Mouse (Mus musculus) thymus, adult 2 months (tissue): Measurements from ENCODE around the gene Dnal4. TPM values are rescaled to one million over a fixed set of nuclear protein-coding genes. Genes with fewer than 3 reads are reported as not detected.

Source experiments
- DNase-seq: peaks from one replicate; pipeline ENCODE4 v3.0.0; 2021
- H3K27ac ChIP-seq: fragments of 200-500 bp; 2 replicates; pipeline ENCODE4 v1.5.1; 2012; ENCODE audit warnings: low read length, control low read depth; ENCODE audit not compliant: control insufficient read depth, insufficient read depth
- H3K27me3 ChIP-seq: fragments of 200-500 bp; 2 replicates; pipeline ENCODE4 v1.6.1; 2012; ENCODE audit warnings: mild to moderate bottlenecking, low read length, moderate library complexity, mixed read lengths; ENCODE audit not compliant: control insufficient read depth, insufficient read depth
- H3K36me3 ChIP-seq: fragments of 200-500 bp; 2 replicates; pipeline ENCODE4 v1.6.1; 2012; ENCODE audit warnings: mild to moderate bottlenecking, low read length, moderate library complexity; ENCODE audit not compliant: control insufficient read depth, insufficient read depth
- H3K4me1 ChIP-seq: fragments of 200-500 bp; replicated peaks from 2 replicates; pipeline ENCODE4 v1.6.1; 2012; ENCODE audit warnings: low read length; ENCODE audit not compliant: control insufficient read depth, insufficient read depth
- H3K4me3 ChIP-seq: fragments of 200-500 bp; 2 replicates; pipeline ENCODE4 v1.5.1; 2012; ENCODE audit warnings: mild to moderate bottlenecking, low read length, control low read depth, moderate library complexity; ENCODE audit not compliant: control insufficient read depth, insufficient read depth
- CTCF ChIP-seq: fragments of 200-500 bp; IDR thresholded peaks from 2 replicates; pipeline ENCODE4 v1.5.1; 2012; ENCODE audit warnings: mild to moderate bottlenecking, control low read depth, low read length, moderate library complexity, borderline replicate concordance; ENCODE audit not compliant: control insufficient read depth, poor library complexity, insufficient read depth; ENCODE audit errors: extremely low read depth
- POLR2A ChIP-seq: fragments of 200-500 bp; IDR thresholded peaks from 2 replicates; pipeline ENCODE4 v1.6.1; 2012; ENCODE audit warnings: mild to moderate bottlenecking, low read length, control low read depth, moderate library complexity; ENCODE audit not compliant: control insufficient read depth, poor library complexity, insufficient read depth; ENCODE audit errors: extremely low read depth
- WGBS: fragments of 180-500 bp; shearing (Covaris S2); methylation state at CpG from one replicate; pipeline ENCODE4 v1.1.7; 2018; 5-methylcytosine and 5-hydroxymethylcytosine counted together
- polyA plus RNA-seq: library from polyadenylated mRNA; depleted of rRNA; stranded (reverse); fragments of >200 nt; gene quantifications from 2 replicates; pipeline ENCODE4 v1.2.3, GENCODE M21; 2012

Dnal4 gene
- polyA plus RNA-seq, 1 experiment: 51.3 TPM

DNA sequence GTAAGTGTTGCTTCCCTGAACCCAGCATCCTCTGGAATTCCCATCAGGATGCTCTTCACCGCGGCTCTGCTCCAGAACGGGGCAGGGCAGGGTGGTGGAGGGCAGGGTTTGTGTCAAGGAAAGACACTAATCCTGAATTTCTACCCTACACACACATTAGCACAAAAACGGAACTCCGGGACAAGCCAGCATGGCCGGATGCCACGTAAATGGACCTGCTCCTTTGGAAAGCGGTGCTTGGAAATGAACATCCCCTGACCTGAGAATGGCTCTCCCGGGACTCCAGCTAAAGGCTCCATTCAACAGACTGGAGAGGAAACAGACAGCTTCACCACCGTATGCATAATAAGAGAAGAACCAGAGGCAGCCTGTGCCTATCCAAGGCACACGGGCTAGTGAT is 23.1 kb upstream of the Dnal4 start:
- no peak for DNase-seq
- peaks cover 17% of the 10 kb centered on the region for H3K27me3 ChIP-seq
- H3K36me3 ChIP-seq: no peaks in the 10 kb centered on the region
- no peak overlapping the region for H3K27ac ChIP-seq
- peaks cover 8% of the 10 kb centered on the region; the same call in 1 of the 2 replicates for H3K4me1 ChIP-seq
- 79% methylated on average over 11 of the region's 11 CpGs for WGBS
- TF ChIP-seq CTCF: no peak
- no peak for TF ChIP-seq POLR2A
- H3K4me3 ChIP-seq: no peak overlapping the region

DNA sequence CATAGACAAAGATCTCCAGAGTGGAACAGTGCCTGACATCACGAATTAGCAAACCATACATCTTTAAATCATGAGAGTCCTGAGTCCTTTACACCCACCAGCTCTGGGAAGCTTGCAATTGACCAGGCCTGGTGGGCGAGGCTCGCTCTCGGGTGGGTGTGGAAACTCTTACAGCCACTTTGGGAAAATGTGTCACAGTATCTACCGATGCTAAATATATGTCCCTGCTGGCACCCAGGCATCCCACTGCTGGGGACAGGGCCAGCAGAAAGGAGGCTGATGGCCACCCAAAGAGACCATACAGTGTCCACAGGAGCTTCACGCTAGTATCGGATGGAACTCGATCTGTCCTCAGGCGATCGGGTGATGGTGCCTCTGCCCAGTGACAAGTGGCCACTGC is 20.9 kb upstream of the Dnal4 start:
- Histone ChIP-seq H3K4me3 (no peak overlapping the region), H3K4me1 (no peaks in the 10 kb centered on the region), H3K27me3 (peaks cover 4% of the 10 kb centered on the region; the same call in 1 of the 2 replicates), H3K36me3 (no peaks in the 10 kb centered on the region), H3K27ac (no peak overlapping the region)
- no peak for DNase-seq
- WGBS: 91% methylated on average over 10 of the region's 10 CpGs
- no peak for TF ChIP-seq CTCF
- no peak for TF ChIP-seq POLR2A

GRCm38 (mm10) chr15:79797680-79798079 is 20.0 kb upstream of the Dnal4 start:
- H3K4me3 ChIP-seq: no peak overlapping the region
- WGBS: 93% methylated on average over 8 of the region's 8 CpGs
- H3K4me1 ChIP-seq: no peaks in the 10 kb centered on the region
- DNase-seq: no peak
- H3K27ac ChIP-seq: no peak overlapping the region
- H3K36me3 ChIP-seq: no peaks in the 10 kb centered on the region
- no peaks in the 10 kb centered on the region; the same call in 1 of the 2 replicates for H3K27me3 ChIP-seq
- TF ChIP-seq CTCF: no peak
- TF ChIP-seq POLR2A: no peak

DNA sequence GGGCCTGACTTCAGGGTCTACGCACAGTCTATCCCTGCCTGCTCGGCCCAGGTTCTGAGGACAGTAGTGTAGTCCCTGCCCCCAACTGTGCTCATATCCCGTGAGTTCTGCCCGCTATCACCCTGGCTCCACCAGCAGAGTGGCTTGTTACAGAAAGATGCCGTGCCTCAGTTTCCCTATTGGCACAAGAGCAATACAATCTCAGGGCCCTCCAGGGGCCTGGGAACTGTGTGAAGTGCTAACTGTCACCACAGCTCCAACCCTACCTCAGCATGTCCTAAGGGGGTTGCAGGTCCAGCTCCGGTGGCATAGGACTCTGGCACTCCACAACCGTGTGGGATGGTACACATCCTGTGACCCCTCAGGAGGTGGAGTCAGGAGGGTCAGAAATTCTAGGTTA is 19.4 kb upstream of the Dnal4 start:
- no peaks in the 10 kb centered on the region; the same call in 1 of the 2 replicates for H3K27me3 ChIP-seq
- H3K36me3 ChIP-seq: no peaks in the 10 kb centered on the region
- DNase-seq: no peak
- no peak overlapping the region for H3K27ac ChIP-seq
- TF ChIP-seq POLR2A (no peak), CTCF (no peak)
- 89% methylated on average over 7 of the region's 7 CpGs for WGBS
- H3K4me3 ChIP-seq: no peak overlapping the region
- no peaks in the 10 kb centered on the region for H3K4me1 ChIP-seq

- Histone ChIP-seq H3K4me3 (no peak overlapping the region), H3K27me3 (no peaks in the 10 kb centered on the region), H3K36me3 (no peaks in the 10 kb centered on the region), H3K27ac (no peak overlapping the region), H3K4me1 (no peaks in the 10 kb centered on the region)
- DNase-seq: no peak
- 91% methylated on average over 12 of the region's 12 CpGs for WGBS
- TF ChIP-seq CTCF (no peak), POLR2A (no peak)
These were observed 18.6 kb upstream of the Dnal4 start for GRCm38 (mm10) chr15:79796256-79796655.

DNA sequence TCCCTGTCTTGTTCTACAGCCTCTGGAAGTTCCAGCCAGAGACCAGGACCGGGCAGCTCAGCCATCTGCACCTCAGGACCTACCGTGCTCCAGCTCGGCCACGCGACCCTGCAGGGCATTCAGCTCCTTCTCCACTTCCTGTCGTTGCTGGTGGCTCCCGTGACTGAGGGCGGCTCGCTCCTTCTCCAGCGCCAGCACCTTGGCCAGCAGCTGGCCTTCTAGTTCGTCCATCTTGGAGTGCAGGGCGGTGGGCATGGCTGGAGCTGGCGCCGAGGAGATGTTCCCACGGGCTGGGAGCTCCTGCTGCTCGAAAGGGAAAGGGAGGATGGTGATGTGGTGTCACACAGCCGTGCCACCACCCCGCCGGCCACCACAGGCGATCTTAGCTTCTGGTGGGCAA is 16.5 kb upstream of the Dnal4 start:
- Histone ChIP-seq H3K27ac (no peak overlapping the region), H3K4me1 (no peaks in the 10 kb centered on the region), H3K36me3 (no peaks in the 10 kb centered on the region), H3K4me3 (no peak overlapping the region), H3K27me3 (no peaks in the 10 kb centered on the region; the same call in 1 of the 2 replicates)
- 30% methylated on average over 20 of the region's 20 CpGs for WGBS
- no peak for TF ChIP-seq CTCF
- TF ChIP-seq POLR2A: no peak
- no peak for DNase-seq

GRCm38 (mm10) chr15:79793076-79793475 is 15.4 kb upstream of the Dnal4 start:
- Histone ChIP-seq H3K4me1 (no peaks in the 10 kb centered on the region), H3K4me3 (no peak overlapping the region), H3K27ac (no peak overlapping the region), H3K36me3 (no peaks in the 10 kb centered on the region), H3K27me3 (no peaks in the 10 kb centered on the region; the same call in 1 of the 2 replicates)
- TF ChIP-seq POLR2A (no peak), CTCF (no peak)
- WGBS: 66% methylated on average over 9 of the region's 9 CpGs
- no peak for DNase-seq
